Mouse (Mus musculus) CH12.LX (cell line): ENCODE data around the gene Znfx1. TPM values are rescaled to one million over a fixed set of nuclear protein-coding genes. Genes with fewer than 3 reads are reported as not detected.
A peak's percentile ranks its signal among the peaks of the same experiment; 100 is the strongest.

Source experiments
- DNase-seq: peaks from one replicate; pipeline ENCODE4 v3.0.0-alpha.2; 2013; ENCODE audit errors: extremely low read depth
- H3K27ac ChIP-seq: 2 replicates; pipeline ENCODE4 v1.5.1; 2012; ENCODE audit warnings: low read depth, mild to moderate bottlenecking, control low read depth, moderate library complexity; ENCODE audit not compliant: insufficient read depth
- H3K27me3 ChIP-seq: replicated peaks from 2 replicates; pipeline ENCODE3; 2012; ENCODE audit warnings: inconsistent platforms
- H3K36me3 ChIP-seq, 2 experiments: replicated peaks in 1 of 2; 2 replicates each; pipeline versions ENCODE3 to v1.6.1; 2012; ENCODE audit warnings: inconsistent platforms in 1 of 2, low read length in 1 of 2, mild to moderate bottlenecking in 1 of 2, mixed read lengths in 1 of 2, moderate library complexity in 1 of 2; ENCODE audit not compliant: control insufficient read depth in 1 of 2, insufficient read depth in 1 of 2
- H3K4me1 ChIP-seq, 2 experiments: 2 replicates each; pipeline ENCODE4 v1.6.1; 2012; ENCODE audit warnings: inconsistent platforms in 1 of 2, moderate library complexity in 1 of 2; ENCODE audit not compliant: insufficient read depth in 2 of 2, control insufficient read depth in 1 of 2
- H3K4me2 ChIP-seq: 2 replicates; pipeline ENCODE4 v1.6.1; 2012; ENCODE audit warnings: low read depth, mild to moderate bottlenecking, control low read depth; ENCODE audit not compliant: poor library complexity, insufficient read depth, severe bottlenecking
- H3K4me3 ChIP-seq, 3 experiments: fragments of 150-350 bp in 1 of 3; sonication (generic) in 1 of 3; replicated peaks in 1 of 3; 2 replicates each; pipeline versions ENCODE3 to v1.5.1; 2011 to 2012; ENCODE audit warnings: low read depth in 2 of 3, low read length in 2 of 3, mild to moderate bottlenecking in 2 of 3, moderate library complexity in 2 of 3, control low read depth in 1 of 3, improper control_type of control experiment in 1 of 3, inconsistent platforms in 1 of 3, mixed read lengths in 1 of 3; ENCODE audit not compliant: poor library complexity in 1 of 3
- H3K79me2 ChIP-seq: replicated peaks from 2 replicates; pipeline ENCODE4 v1.6.1; 2012; ENCODE audit warnings: mild to moderate bottlenecking, moderate library complexity; ENCODE audit not compliant: control insufficient read depth, poor library complexity, insufficient read depth, severe bottlenecking; ENCODE audit errors: extremely low read depth
- H3K9ac ChIP-seq: 2 replicates; pipeline ENCODE4 v1.6.1; 2012; ENCODE audit warnings: low read depth, mild to moderate bottlenecking, control low read depth, moderate library complexity; ENCODE audit not compliant: insufficient read depth
- H3K9me3 ChIP-seq: replicated peaks from 2 replicates; pipeline ENCODE3; 2012; ENCODE audit warnings: low read length, inconsistent platforms, mixed read lengths
- BHLHE40 ChIP-seq: IDR thresholded peaks from 2 replicates; pipeline ENCODE4 v1.6.1; 2011; ENCODE audit warnings: mild to moderate bottlenecking, low read depth, low read length, improper control_type of control experiment
- CTCF ChIP-seq, 2 experiments: IDR thresholded peaks in 1 of 2; conservative IDR thresholded peaks in 1 of 2; 2 replicates each; pipeline ENCODE4 v1.5.1; 2011 to 2012; ENCODE audit warnings: low read depth in 2 of 2, low read length in 2 of 2, improper control_type of control experiment in 1 of 2, inconsistent platforms in 1 of 2, mild to moderate bottlenecking in 1 of 2, moderate library complexity in 1 of 2
- E2F4 ChIP-seq: IDR thresholded peaks from 2 replicates; pipeline ENCODE4 v1.6.1; 2011; ENCODE audit warnings: low read depth, low read length, improper control_type of control experiment; ENCODE audit not compliant: insufficient replicate concordance
- ELF1 ChIP-seq: IDR thresholded peaks from 2 replicates; pipeline ENCODE4 v1.6.1; 2014; ENCODE audit warnings: low read depth, mild to moderate bottlenecking, inconsistent platforms, low read length, improper control_type of control experiment
- EP300 ChIP-seq: IDR thresholded peaks from 2 replicates; pipeline ENCODE4 v1.6.1; 2011; ENCODE audit warnings: low read length, improper control_type of control experiment
- ETS1 ChIP-seq: conservative IDR thresholded peaks from 2 replicates; pipeline ENCODE4 v1.6.1; 2012; ENCODE audit warnings: low read depth, mild to moderate bottlenecking, inconsistent platforms, low read length, improper control_type of control experiment, moderate library complexity
- IRF4 ChIP-seq: IDR thresholded peaks from 2 replicates; pipeline ENCODE4 v1.6.1; 2014; ENCODE audit warnings: low read depth, mild to moderate bottlenecking, inconsistent platforms, low read length, improper control_type of control experiment
- JUN ChIP-seq: IDR thresholded peaks from 2 replicates; pipeline ENCODE4 v1.6.1; 2011; ENCODE audit warnings: low read depth, mild to moderate bottlenecking, low read length, improper control_type of control experiment, moderate library complexity; ENCODE audit not compliant: insufficient read depth
- JUND ChIP-seq: conservative IDR thresholded peaks from 2 replicates; pipeline ENCODE4 v1.6.1; 2011; ENCODE audit warnings: low read depth, low read length, improper control_type of control experiment
- MEF2A ChIP-seq: IDR thresholded peaks from 2 replicates; pipeline ENCODE4 v1.6.1; 2014; ENCODE audit warnings: low read depth, mild to moderate bottlenecking, inconsistent platforms, low read length, improper control_type of control experiment, borderline replicate concordance
- MYC ChIP-seq: IDR thresholded peaks from 2 replicates; pipeline ENCODE4 v1.6.1; 2011; ENCODE audit warnings: low read depth, mild to moderate bottlenecking, improper control_type of control experiment, low read length
- NELFE ChIP-seq: IDR thresholded peaks from 2 replicates; pipeline ENCODE4 v1.6.1; 2011; ENCODE audit warnings: low read depth, low read length, improper control_type of control experiment
- NRF1 ChIP-seq: IDR thresholded peaks from 2 replicates; pipeline ENCODE4 v1.6.1; 2014; ENCODE audit warnings: low read depth, mild to moderate bottlenecking, inconsistent platforms, low read length, improper control_type of control experiment, moderate library complexity
- PAX5 ChIP-seq: IDR thresholded peaks from 2 replicates; pipeline ENCODE4 v1.6.1; 2012; ENCODE audit warnings: low read length, inconsistent platforms, mixed read lengths
- POLR2AphosphoS2 ChIP-seq: IDR thresholded peaks from 2 replicates; pipeline ENCODE4 v1.6.1; 2011; ENCODE audit warnings: low read depth, low read length, improper control_type of control experiment
- RAD21 ChIP-seq: IDR thresholded peaks from 2 replicates; pipeline ENCODE4 v1.6.1; 2011; ENCODE audit warnings: low read depth, mild to moderate bottlenecking, low read length, improper control_type of control experiment, moderate library complexity
- RCOR1 ChIP-seq: conservative IDR thresholded peaks from 2 replicates; pipeline ENCODE4 v1.6.1; 2012; ENCODE audit warnings: low read depth, mild to moderate bottlenecking, inconsistent platforms, low read length, improper control_type of control experiment
- SMC3 ChIP-seq: IDR thresholded peaks from 2 replicates; pipeline ENCODE4 v1.6.1; 2011; ENCODE audit warnings: low read depth, low read length, improper control_type of control experiment
- TBP ChIP-seq: conservative IDR thresholded peaks from 2 replicates; pipeline ENCODE4 v1.6.1; 2011; ENCODE audit warnings: low read depth, low read length, improper control_type of control experiment
- TCF12 ChIP-seq: IDR thresholded peaks from 2 replicates; pipeline ENCODE4 v1.6.1; 2014; ENCODE audit warnings: low read depth, mild to moderate bottlenecking, inconsistent platforms, low read length, improper control_type of control experiment
- UBTF ChIP-seq: IDR thresholded peaks from 2 replicates; pipeline ENCODE4 v1.6.1; 2012; ENCODE audit warnings: low read depth, mild to moderate bottlenecking, inconsistent platforms, low read length, improper control_type of control experiment, moderate library complexity
- USF2 ChIP-seq: conservative IDR thresholded peaks from 2 replicates; pipeline ENCODE4 v1.6.1; 2011; ENCODE audit warnings: low read depth, low read length, improper control_type of control experiment
- ZC3H11A ChIP-seq: IDR thresholded peaks from 2 replicates; pipeline ENCODE4 v1.6.1; 2012; ENCODE audit warnings: low read depth, mild to moderate bottlenecking, inconsistent platforms, low read length, improper control_type of control experiment
- ZNF384 ChIP-seq: IDR thresholded peaks from 2 replicates; pipeline ENCODE4 v1.6.1; 2012; ENCODE audit warnings: low read depth, low read length, improper control_type of control experiment, inconsistent platforms
- dilution Hi-C: fragments of 300-500 bp; cut with MboI; formaldehyde crosslinking; loops from 2 replicates; pipeline ENCODE4 v1.14.3; 2020; ENCODE audit warnings: low sequenced_read_pairs; ENCODE audit not compliant: extremely low pct_unique_long_range_greater_than_20kb, extremely low pct_ligation_motif_present
- in situ Hi-C: fragments of 300-500 bp; cut with MboI; formaldehyde crosslinking; loops from 3 replicates; pipeline ENCODE4 v1.14.3; 2019; ENCODE audit warnings: low sequenced_read_pairs, low pct_ligation_motif_present, low pct_unique_long_range_greater_than_20kb, mixed read lengths
- polyA plus RNA-seq: library from polyadenylated mRNA; unstranded; fragments of >175 nt; gene quantifications from 2 replicates; pipeline ENCODE4 v1.2.1, GENCODE M21; 2012; ENCODE audit warnings: low read depth; ENCODE audit not compliant: insufficient read length
- total RNA-seq, 2 experiments: library from RNA; depleted of rRNA; stranded (reverse); fragments of 300-350 nt in 1 of 2; fragments of >200 nt in 1 of 2; gene quantifications; 2 replicates each; pipeline ENCODE4 v1.2.3; 2012 to 2014

Gene Znfx1
- total and polyA plus RNA-seq, 3 experiments, result 5.1 to 9.0 (median 8.1) TPM

DNA sequence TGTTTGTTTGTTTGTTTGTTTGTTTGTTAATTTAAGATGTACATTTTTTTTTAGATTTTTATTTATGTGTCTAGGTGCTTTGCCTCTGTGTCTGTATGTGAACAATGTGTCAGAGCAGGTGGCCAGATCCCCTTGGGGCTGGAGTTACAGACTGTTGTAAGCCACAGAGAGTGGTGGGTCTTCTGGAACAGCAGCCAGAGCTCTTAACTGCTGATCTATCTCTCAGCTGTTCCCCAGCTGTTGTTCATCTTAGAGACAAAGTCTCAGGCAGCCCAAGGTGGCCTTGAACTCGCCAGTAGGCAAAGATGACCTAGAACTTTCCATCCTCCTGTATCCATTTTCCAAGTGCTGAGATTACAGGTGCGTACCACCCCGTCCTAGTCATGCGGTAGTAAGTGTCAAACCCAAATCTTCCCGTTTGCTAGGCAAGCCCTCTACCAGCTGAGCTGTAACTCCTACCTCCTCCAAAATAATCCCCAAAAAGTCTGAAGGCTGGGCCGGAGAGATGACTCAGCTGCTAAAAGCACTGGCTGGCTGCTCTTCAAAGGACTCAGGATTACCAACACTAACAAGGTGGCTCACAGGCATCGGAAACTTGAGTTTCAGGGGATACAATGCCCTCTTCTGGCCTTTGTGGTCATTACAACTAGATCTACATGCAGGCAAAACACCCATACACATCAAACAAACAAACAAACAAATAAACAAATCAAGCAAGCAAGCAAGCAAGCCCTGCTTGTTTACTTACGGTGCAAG lies 58.5 kb downstream of the Znfx1 start:
- H3K4me2 ChIP-seq, result peak overlapping the region; percentile 74
- H3K4me3 ChIP-seq, result no peak overlapping the region
- dilution Hi-C loops, result no loop called here
- in situ Hi-C loops, result loop anchor here (5.0 kb wide), 1 partner anchor 47 kb away; no protein-coding TSS in a partner anchor
- H3K27me3 ChIP-seq, result no peaks in the 10 kb centered on the region
- H3K79me2 ChIP-seq, result no peaks in the 10 kb centered on the region
- H3K9ac ChIP-seq, result no peak overlapping the region
- no peaks in the 10 kb centered on the region for H3K9me3 ChIP-seq
- peaks cover 0 to 5% of the 10 kb centered on the region in 2 experiments; a peak in 2 of 4 replicates for H3K4me1 ChIP-seq
- no peak overlapping the region for H3K27ac ChIP-seq
- H3K36me3 ChIP-seq, result no peaks in the 10 kb centered on the region
- DNase-seq, result peak; percentile 82
- no peak for TF ChIP-seq POLR2AphosphoS2
- peak; percentile 78 for TF ChIP-seq ZC3H11A
- TF ChIP-seq RCOR1, result no peak
- no peak for TF ChIP-seq PAX5
- no peak for TF ChIP-seq ZNF384
- TF ChIP-seq EP300, result no peak
- peak; percentile 59; the same call in 1 of the 2 replicates for TF ChIP-seq MEF2A
- TF ChIP-seq TCF12, result 0 out of 2 replicates have a peak, but pooled peaks have one; percentile 17
- TF ChIP-seq CTCF (conservative IDR thresholded peaks at IDR 0.05 in 1 of 2, IDR thresholded peaks at IDR 0.05 in 1 of 2; ENCODE audit: low read depth in 2 of 2, low read length in 2 of 2), result peak; percentile 53 to 92
- peak; percentile 50; the same call in 1 of the 2 replicates for TF ChIP-seq IRF4
- TF ChIP-seq SMC3, result peak; percentile 86
- peak; percentile 59; the same call in 1 of the 2 replicates for TF ChIP-seq MYC
- no peak for TF ChIP-seq ETS1
- no peak for TF ChIP-seq NELFE
- TF ChIP-seq ELF1, result peak; percentile 38; the same call in 1 of the 2 replicates
- peak; percentile 49; the same call in 1 of the 2 replicates for TF ChIP-seq JUND
- no peak for TF ChIP-seq UBTF
- peak; percentile 25; the same call in 1 of the 2 replicates for TF ChIP-seq JUN
- peak; percentile 90 for TF ChIP-seq RAD21
- TF ChIP-seq, all 38 proteins: peak for 11

- no peaks in the 10 kb centered on the region for H3K27me3 ChIP-seq
- H3K4me1 ChIP-seq, result peaks cover 0 to 5% of the 10 kb centered on the region in 2 experiments; a peak in 2 of 4 replicates
- no peak for DNase-seq
- H3K4me3 ChIP-seq, result no peak overlapping the region
- H3K9ac ChIP-seq, result no peak overlapping the region
- in situ Hi-C loops, result loop anchor here (5.0 kb wide), 1 partner anchor 44 kb away; no protein-coding TSS in a partner anchor
- dilution Hi-C loops, result no loop called here
- H3K27ac ChIP-seq, result no peak overlapping the region
- no peaks in the 10 kb centered on the region for H3K79me2 ChIP-seq
- TF ChIP-seq POLR2AphosphoS2 (no peak), IRF4 (no peak), BHLHE40 (no peak), TBP (no peak), E2F4 (no peak), USF2 (no peak), MEF2A (no peak), ZC3H11A (no peak), NRF1 (no peak), EP300 (no peak), TCF12 (no peak), RAD21 (no peak)
- TF ChIP-seq, all 38 proteins: peak for 0
- no peaks in the 10 kb centered on the region for H3K36me3 ChIP-seq
- no peaks in the 10 kb centered on the region for H3K9me3 ChIP-seq
- no peak overlapping the region for H3K4me2 ChIP-seq
Observed at GRCm38 (mm10) chr2:167001486-167001885, 61.3 kb downstream of the Znfx1 start.
